Mouse (Mus musculus) spleen, adult 2 months (tissue): ENCODE results near the gene Rbm34.

ENCODE experiments used
- CTCF ChIP-seq: fragments of 200-500 bp; IDR thresholded peaks from 2 replicates; pipeline ENCODE4 v1.5.1; 2011; ENCODE audit warnings: mild to moderate bottlenecking, inconsistent platforms; ENCODE audit not compliant: insufficient read depth, insufficient read length, insufficient replicate concordance; ENCODE audit errors: extremely low read depth
- POLR2A ChIP-seq: fragments of 200-500 bp; IDR thresholded peaks from 2 replicates; pipeline ENCODE4 v1.6.1; 2011; ENCODE audit warnings: low read depth, low read length, inconsistent platforms

- no peak for TF ChIP-seq CTCF
- no peak for TF ChIP-seq POLR2A
Observed at GRCm38 (mm10) chr8:126994506-126994905, 23.6 kb upstream of the Rbm34 start.
